Mouse (Mus musculus) c-Kit-negative CD71-positive TER-119-positive erythroid progenitor cells, embryonic 14.5 days (primary cell): ENCODE measurements around the gene Sox1.

Experiments
- DNase-seq: peaks from one replicate; pipeline ENCODE4 v3.0.0-alpha.2; 2013; ENCODE audit warnings: low read depth, low spot score

The Sox1 gene

GRCm38 (mm10) chr8:12389116-12389471 lies 6.0 kb upstream of the Sox1 start:
- DNase-seq = no peak

GRCm38 (mm10) chr8:12389801-12390639 lies 5.1 kb upstream of the Sox1 start:
- no peak for DNase-seq

DNA sequence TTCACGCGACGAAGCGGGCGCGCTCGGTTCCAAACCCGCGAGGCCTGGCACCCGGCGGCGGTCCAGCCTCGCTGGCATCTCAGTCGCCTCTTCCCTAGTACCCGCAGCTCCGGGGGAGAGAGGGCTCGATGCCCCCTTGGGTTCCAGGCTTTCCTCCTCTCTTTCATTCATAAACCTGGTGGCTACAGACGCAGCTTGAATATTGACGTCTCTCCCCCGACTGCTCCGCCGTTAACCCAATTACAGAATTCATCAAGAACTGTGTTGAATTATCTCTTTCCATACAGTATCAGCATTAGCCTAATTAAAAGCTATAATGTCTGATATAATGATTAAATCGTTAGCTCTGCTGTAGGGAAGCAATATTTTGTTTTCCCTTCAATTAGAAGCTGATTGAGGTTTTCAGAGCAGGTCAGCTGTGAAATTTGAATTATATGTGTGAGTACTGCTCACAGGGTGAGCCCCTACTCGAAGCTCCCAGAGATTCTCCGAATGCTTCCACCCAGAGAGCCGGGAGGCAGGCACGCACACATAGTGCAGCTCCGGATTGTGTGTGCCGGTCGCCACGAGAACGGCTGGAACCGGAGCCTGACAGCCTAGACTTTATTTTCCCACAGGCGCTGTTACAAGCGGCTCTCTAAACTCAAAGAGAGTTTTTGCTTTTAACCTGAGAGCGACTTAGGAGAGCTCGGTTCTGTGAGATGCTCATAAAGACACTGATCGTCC lies 4.3 kb upstream of the Sox1 start:
- DNase-seq = no peak

DNA sequence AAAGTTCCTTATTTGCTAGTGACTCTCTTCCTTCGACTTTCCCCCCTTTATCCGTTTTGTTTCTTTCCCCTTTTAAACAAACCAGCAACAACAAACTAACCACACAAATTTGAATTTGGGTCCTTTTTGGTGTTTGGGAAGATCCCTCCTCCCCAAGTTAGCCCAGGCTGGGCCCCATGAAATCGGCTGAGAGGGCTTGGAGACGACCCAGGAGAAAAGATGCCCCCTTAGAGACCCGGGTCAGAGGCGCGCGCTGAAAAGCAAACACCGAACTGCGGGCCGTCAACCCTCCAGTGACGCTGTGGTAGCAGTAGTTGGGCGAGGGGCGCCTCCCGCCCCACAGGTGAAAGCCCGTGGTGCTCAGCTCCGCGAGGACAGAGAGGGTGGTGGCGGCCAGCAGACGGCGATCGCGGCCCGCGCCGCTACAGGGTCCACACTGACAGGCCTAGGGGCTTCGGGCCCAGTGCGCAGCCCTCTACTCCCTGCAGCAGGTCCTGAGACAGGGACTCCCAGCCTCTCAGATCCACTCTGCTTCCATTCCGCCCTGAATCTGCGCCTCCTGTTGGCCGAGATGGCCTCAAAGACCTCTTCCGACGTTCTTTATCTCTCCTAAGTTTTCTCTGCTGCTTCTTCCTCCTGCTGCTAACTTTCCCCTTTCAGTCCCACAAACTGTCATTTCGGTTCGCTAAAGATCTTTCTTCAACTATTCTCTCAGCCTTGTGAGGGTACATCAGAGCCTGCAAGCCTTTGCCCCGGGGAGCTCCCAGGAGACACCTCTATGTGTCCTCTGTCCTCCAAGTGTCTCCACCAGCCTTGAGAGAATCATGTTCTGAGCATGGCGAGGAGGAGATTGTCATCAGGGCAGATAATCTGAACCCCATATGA lies 3.5 kb upstream of the Sox1 start:
- no peak for DNase-seq

DNA sequence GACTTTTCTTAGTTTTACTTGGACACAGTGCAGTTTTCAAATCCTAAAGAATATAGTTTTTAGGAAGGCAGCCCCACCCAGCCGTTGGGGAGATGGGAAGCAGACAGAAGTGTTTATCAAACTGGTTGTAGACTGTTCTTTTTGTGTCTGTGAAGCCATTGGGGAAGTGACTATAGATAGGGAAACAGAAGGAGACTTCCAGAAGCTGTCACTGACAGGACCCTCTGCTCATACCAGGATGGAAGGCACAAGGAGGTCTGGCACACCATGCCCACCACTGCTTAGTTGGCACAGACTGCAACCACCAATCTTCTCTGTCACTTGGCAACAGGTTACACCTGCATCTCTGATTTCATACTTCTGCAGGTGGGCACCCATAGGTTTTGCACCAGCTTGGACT lies 2.3 kb upstream of the Sox1 start:
- no peak for DNase-seq

DNA sequence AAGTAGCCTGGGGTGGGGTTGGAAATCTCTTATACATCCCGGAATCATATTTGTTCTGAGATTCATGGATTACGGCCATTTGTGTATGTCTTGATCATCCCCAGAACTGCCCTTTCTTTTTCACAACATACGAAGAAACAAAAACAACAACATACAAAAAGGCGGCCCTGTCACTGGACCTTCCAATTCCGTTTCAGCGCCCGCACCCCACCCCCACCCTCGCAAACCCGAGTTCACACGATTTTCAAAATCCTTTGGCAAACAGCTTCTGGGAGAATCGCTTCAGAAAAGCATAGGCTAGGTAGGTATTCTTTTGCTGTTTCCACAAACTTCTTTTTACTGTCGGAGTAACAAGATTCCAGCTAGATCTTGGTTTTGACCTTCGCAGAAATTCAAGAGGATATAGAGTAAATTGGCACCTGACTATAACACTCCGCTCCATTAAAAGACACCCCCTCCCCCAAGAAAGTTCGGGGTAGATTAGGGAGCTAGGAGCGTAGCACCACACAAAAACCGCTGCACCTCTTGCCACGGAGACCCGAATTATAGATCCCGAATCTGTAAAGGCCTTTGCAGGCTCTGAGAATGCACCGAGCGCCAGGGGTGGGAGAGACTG lies 602 bp upstream of the Sox1 start:
- no peak for DNase-seq

DNA sequence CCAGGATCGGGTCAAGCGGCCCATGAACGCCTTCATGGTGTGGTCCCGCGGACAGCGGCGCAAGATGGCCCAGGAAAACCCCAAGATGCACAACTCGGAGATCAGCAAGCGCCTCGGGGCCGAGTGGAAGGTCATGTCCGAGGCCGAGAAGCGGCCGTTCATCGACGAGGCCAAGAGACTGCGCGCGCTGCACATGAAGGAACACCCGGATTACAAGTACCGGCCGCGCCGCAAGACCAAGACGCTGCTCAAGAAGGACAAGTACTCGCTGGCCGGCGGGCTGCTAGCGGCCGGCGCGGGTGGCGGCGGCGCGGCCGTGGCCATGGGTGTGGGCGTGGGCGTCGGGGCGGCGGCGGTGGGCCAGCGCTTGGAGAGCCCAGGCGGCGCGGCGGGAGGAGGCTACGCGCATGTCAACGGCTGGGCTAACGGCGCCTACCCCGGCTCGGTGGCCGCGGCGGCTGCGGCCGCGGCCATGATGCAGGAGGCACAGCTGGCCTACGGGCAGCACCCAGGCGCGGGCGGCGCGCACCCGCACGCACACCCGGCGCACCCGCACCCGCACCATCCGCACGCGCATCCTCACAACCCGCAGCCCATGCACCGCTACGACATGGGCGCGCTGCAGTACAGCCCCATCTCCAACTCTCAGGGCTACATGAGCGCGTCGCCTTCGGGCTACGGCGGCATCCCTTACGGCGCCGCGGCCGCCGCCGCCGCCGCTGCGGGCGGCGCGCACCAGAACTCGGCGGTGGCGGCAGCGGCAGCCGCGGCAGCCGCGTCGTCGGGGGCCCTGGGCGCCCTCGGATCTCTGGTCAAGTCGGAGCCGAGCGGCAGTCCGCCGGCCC lies 1.6 kb downstream of the Sox1 start:
- no peak for DNase-seq

- no peak for DNase-seq
These were observed 2.3 kb downstream of the Sox1 start for GRCm38 (mm10) chr8:12397346-12397925.

GRCm38 (mm10) chr8:12398011-12398945 lies 3.2 kb downstream of the Sox1 start:
- DNase-seq = no peak

DNA sequence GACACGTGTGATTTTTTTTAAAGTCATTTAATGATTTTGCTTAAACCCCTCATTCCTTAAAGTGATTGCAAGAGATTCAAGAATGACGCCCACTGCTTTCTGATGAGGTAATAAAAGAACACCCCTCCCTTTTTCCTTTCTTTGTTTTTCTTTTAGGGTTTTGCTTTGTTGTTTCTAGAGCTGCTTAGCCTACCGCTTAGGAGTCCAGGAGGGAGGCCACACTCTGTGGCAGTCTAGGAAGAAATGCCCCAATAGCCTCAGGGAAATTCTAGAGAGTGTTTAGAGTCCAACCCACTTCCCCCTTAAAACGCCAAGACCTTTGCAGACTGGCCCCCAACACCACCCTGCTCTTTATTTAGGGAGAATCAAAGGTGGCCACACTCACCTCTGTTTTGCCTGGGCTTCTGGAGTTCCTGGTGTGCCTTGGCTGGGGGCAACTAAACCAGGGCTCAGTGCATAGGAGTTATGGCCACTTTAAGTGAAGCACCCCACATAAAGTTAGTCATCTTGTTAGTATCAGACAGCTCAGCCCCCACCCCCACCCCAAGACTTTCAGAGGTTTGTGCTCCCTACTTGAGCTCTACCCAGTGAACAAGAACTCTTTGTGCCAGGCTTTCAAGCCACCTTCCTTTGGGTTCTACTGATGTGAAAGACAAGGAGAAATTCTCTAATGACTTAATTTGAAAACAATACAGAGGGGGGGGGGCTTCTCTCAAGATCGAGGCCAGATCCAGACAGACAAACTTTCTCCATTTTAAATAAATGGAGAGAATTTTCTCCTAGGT lies 4.5 kb downstream of the Sox1 start:
- DNase-seq = no peak

- DNase-seq = no peak
These were observed 5.7 kb downstream of the Sox1 start for GRCm38 (mm10) chr8:12400611-12401390.

DNA sequence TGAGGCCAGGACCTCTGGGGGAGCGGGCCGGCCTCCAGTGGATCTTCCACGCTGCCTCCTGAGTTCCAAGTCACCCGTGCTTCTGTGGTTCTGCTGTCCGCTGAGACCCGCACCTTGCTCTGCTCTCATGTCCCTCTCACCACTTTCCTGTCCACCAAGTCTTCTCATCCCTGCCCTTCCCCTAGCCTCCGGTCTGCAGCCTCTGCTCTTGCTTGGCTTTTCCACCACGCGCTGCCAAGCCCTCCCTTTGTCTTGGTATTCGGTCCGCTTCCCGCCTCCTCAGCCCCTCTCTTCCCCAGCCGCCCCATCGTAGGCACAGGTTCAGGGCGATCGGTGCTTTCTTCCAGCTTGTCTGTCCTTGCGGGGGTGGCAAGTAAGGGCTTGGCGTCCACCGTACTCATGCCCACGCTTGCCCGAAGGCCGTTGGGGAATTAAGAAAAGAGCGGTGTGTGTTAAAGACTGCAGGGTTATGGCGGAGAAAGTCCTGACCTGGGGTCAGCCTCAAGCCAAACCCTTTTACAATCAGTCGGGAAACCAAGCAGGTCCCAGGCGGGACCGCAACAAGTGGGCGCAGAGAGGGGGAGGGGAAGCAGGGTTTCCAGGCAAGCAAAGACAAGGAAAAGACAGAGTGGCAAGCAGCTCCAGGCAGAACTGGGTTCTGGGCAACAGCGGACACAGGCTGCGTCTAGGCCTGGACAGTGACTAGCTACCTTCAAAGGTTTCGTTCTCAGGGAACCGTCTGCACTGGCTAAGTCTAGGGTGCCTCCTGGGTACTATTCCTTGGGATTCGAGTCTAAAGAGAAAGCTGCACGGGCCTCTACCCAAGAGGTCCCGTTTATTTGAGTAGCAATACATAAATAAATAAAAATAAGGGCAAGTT lies 6.5 kb downstream of the Sox1 start:
- no peak for DNase-seq

DNA sequence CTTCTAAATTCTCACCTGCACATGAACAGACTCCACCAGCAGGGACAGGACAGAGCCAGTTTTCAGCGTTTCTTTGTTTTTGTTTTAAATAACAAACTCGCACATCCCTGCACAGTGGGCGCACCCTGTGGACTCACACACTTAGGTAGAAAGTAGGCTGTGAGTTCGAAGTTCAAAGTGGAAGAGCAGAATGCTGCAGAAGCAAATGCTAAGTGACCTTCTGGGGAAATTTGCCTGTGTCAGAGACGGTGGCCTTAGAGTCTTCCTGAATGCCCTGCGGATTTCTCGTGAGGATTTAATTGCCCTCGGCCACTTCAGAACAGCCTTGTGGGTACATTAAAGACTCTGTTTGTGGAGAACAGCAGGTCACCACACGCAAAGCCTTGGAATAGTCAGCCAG lies 7.6 kb downstream of the Sox1 start:
- no peak for DNase-seq

DNA sequence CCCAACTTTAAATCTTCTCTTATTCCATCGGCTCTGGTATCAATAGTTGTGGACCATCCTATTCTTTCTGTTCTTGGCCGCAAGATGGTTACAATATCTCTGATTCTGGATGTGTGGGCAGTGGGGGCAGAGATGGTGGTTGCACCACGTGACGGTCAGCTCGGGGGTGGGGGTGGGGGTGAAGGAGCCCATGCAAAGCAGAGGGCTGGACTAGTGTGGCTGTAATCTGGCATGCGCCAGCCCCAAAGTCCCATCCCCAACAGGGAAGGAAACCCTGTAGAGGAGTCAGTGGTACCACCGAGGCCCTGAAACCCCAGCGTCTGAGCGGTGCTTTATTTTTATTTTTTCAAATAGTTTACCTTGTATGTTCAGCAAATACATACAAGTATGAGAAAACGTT lies 12.9 kb downstream of the Sox1 start:
- no peak for DNase-seq

DNA sequence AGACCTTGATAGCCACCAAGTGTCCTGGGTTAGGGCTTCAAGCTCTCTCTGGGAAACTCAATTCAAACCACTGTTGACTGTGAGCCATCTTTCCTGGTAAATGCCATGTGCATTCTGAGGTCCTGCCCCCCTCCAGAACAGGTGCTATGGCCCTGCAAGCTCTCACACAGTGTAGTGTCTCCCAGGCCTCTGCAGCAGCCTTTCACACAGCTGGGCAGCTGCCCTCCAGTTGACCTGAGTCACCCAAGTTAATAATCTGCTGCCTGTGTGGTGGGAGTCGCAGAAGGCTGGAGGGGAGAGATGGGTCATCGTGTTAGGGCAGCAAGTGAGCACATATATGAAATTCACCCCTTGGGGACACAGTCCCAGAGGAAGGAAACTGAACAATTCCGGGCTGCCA lies 14.9 kb downstream of the Sox1 start:
- DNase-seq = no peak

DNA sequence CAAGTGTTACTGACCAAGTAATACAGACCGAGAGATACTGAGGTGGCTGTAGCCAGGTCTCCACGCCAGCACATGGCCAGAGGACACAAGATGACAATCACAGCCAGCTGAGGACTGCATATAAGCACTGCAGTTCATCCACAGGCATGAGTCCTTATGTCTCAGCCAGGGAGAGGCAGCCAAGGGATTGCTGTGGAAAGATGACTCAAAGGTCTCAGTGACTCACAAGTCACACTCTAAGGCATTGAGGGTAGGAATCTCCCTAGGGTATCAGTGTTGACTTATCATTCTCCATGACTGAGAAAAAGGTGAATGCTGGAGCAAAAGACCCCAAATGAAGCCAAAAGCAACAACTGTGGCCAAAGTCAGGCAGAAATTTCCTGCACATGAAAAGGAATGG lies 22.0 kb downstream of the Sox1 start:
- no peak for DNase-seq

DNA sequence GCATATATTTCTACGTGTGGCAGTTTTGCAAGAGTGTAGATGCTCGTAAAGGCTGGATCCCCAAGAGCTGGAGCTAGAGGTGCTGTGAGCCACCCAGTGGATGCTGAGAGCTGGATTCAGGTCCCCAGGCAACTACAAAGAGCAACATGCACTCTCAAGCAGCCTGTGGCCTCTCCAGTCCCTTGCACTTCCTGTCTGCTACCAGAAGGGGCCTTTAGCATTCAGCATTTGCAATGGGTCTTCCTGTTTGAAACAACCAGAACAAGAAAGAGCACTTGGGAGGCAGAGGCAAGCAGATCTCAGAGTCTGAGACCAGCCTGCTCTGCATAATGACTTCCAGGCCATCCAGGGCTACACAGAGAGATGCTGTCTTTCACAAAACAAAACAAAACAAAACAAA lies 25.4 kb downstream of the Sox1 start:
- no peak for DNase-seq
